Mouse (Mus musculus) CD4-positive naive resting alpha-beta T cell, adult 76 days (primary cell): Measurements from ENCODE around the gene Cirbp. TPM values are rescaled to one million over a fixed set of nuclear protein-coding genes. Genes with fewer than 3 reads are reported as not detected.

ENCODE experiments used
- total RNA-seq: library from RNA; stranded (reverse); gene quantifications from one replicate; pipeline ENCODE4 v1.2.4, GENCODE M21; 2023

Gene Cirbp
- 229 TPM for total RNA-seq

DNA sequence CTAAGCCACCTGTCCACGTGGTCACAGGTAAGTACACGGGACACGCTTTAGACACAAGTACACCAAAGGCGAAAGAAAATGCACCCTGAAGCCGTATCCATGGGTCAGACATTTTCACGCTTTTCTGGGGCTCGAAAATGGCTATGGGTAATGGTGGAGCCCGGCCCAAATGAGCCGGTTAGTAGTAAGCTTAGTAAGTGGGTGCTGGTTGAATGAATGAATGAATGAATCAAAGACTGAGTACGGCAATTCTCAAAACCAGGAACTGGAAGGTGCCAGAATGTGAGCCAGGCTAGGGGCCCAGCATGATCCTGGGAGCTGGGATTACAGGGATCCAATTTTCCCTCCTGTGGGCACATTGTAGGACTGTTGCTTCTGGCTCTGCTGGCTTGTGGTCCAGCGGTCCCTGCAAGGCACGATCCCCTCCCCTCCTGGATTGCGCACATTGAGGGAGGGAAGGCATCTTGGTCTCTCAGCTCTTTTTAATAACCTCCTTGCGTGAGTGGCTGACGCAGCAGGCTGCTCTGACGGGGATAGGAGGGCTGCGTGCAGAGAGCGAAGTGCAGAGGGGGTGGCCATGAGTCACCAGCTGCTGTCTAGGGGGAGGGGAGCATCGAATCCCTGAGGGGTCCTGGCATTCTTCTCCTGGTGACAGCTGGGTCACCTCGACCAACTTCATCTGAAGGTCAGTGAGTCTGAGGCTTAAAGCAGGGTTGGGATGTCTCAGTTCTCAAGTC is at the start of gene Cirbp:
Gene Cirbp (plus strand): TSS at position 594 of the 737 bp plus-strand sequence.

DNA sequence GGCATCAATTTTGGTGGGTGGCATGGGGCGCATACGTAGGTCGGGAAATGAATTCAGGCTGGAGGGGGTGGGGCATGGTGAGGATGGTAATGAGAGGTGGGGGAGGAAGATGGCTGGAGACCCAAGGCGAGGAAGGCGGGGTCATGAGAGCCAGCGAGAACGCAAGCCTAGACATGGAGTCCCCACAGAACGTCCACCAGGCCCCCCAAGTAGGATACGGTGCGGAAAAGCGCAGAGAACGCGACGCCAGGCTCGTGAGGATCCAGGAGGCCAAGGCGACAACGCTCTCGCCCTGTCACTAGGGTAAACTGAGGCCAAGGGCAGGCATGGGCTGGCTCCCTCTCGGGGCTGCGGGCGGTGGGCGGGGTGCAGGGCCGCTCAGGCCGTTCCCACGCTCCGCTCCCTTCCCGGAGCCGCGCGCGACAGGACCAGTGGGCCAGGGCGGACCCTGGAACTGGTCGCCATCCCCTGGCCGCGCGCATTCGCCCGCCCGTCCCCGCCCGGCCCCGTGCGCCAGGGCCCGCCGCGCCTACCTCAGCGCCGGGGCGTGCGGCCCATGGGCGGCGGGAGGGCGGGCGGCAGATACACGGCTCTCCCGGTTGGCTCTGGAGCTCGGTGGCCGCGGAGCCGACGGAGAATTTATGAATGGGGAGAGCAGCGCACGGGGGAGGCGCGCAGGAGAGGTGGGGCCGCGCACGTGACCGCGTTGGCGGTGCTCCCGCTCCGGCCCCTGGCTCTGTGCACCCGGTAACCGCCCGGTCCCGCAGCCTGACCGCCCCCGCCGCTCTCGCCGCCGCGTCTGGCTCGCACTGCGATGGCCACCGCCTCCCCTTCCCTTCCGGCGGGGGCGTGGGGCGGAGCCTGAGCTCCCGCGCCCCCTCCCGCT is 27.0 kb upstream of the Cirbp start, which contains the start of gene Atp5d:
Gene Atp5d (plus strand): TSS at position 80 of the 886 bp plus-strand sequence.

DNA sequence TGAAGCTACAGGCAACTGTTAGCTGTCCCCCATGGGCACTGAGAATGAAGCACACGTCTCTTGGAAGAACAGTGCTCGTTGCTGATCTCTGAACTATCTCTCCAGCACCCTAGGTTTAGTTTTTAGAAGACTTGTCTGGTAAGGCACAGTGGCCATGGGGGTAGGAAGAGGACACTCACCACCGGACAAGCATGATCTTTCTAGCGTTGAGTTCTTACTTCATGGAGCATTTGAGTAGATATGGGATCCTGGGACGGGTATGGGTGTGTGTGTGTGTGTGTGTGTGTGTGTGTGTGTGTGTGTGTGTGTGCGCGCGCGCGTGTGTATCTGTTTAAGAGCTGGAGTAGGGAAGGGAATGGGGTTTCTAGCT is 25.1 kb upstream of the Cirbp start, which contains the start of gene Cbarp:
Gene Cbarp (minus strand): TSS at position 170 of the 370 bp plus-strand sequence.

GRCm38 (mm10) chr10:80147719-80148601 is 17.8 kb upstream of the Cirbp start, which contains the start of gene Midn:
Midn (plus strand) TSS chr10:80148272.

DNA sequence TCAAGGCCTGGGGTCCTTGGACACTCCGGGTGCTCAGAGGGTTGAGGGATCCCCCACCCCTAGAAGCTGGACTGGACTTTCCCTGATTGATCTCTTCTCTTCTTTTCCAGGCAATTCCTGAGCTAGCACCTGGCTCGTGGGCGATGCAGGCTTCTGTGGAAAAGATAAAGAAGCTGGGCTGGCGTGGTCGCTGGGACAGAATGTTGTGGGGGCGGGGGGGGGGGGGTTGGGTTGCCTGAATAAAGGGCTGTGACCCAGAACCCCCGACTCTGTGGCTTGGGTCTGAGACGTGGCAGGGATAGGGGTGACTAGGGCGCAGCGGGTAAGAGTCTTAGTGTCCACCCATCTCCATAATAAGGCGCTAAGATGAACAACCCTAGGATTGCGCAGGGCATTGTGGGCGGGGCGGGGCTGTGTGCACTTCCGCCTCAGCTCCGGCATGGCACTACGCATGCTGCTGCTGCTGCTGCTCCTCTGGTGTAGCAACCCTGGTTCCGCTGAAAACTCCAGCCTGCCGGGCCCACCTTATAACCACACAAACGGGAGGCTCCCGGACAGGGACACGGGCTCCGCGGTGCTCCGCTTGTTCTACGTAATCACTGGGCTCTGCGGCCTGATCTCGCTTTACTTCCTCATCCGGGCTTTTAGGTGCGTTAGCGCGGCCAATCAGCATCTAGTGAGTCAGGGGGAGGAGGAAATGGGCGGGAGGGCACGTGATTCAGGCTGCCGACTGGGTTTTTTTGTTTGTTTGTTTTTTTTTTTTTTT is 6.9 kb downstream of the Cirbp start, which contains the start of gene 1600002K03Rik:
Gene 1600002K03Rik (plus strand): TSS at position 418 of the 766 bp plus-strand sequence.

DNA sequence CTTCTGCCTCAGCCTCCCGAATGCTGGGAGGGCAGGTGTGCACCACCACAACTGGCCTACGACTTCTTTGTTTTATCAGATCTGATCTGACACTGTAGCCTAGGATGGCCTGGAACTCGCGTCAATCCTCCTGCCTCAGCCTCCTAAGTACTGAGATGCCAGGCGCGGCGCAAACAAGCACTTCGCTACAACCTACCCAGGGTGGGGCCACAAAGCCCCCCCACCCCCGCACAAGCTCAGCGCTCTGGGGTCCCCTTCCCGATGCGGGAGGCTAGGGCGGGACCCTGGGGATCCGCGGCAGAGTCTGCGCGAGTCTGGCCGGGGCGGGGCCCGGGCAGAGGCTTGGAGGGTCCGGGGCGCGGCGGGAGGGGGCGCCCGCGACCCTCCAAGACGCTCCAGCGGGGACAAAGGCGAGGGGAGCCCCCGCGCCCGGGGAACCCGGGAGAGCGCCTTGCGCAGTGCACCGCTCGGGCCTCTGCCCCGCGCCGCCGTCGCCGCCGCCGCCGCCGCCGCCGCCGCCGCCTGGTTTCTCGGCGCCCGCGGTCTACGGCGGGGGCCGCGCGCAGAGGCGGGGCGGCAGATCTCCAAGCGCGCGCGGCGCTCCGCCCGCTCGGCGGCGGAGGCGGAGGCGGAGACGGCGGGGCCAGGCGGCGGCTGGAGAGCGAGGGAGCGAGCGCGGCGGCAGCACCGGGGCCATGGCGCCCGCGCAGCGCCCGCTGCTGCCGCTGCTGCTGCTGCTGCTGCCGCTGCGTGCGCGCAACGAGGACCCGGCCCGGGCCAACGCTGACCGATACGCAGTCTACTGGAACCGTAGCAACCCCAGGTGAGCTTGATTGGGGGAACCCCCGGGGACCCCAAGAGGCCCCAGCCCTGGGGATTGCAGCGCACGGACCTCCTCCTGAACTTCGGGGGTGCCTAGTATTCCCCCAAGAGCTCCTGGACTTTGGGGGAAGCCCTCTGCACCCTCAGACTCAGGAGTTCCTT is 13.6 kb downstream of the Cirbp start, which contains the start of gene Efna2:
Gene Efna2 (plus strand): TSS at position 415 of the 984 bp plus-strand sequence.

Other genes starting within 250 kb of the Cirbp start
- gene Kiss1r, start 249.0 kb upstream of the Cirbp start, total RNA-seq: 0.47 TPM
- gene R3hdm4, start 244.8 kb upstream of the Cirbp start, total RNA-seq: 96.5 TPM
- gene Arid3a, start 238.9 kb upstream of the Cirbp start, total RNA-seq: 7.9 TPM
- gene Wdr18, start 205.8 kb upstream of the Cirbp start, total RNA-seq: 61.8 TPM
- 0.18 TPM for gene Grin3b, start 195.3 kb upstream of the Cirbp start, total RNA-seq
- 154 TPM for gene Tmem259, start 181.7 kb upstream of the Cirbp start, total RNA-seq
- 387 TPM for gene Cnn2, start 177.4 kb upstream of the Cirbp start, total RNA-seq
- 68.3 TPM for gene Abca7, start 169.5 kb upstream of the Cirbp start, total RNA-seq
- 890 TPM for gene Arhgap45, start 149.3 kb upstream of the Cirbp start, total RNA-seq
- gene Polr2e, start 126.2 kb upstream of the Cirbp start, total RNA-seq: 50.1 TPM
- 134 TPM for gene Gpx4, start 118.8 kb upstream of the Cirbp start, total RNA-seq
- 115 TPM for gene Sbno2, start 60.4 kb upstream of the Cirbp start, total RNA-seq
- gene Stk11, start 50.2 kb upstream of the Cirbp start, total RNA-seq: 140 TPM
- 152 TPM for gene Atp5d, start 27.4 kb upstream of the Cirbp start, total RNA-seq
- gene Cbarp, start 25.1 kb upstream of the Cirbp start, total RNA-seq: 51.8 TPM
- gene Midn, start 17.7 kb upstream of the Cirbp start, total RNA-seq: 88.1 TPM
- gene 1600002K03Rik, start 7.0 kb downstream of the Cirbp start, total RNA-seq: 14.7 TPM
- gene Efna2, start 13.5 kb downstream of the Cirbp start, total RNA-seq: 0.44 TPM
- gene Mum1, start 60.4 kb downstream of the Cirbp start, total RNA-seq: 70.1 TPM
- gene Ndufs7, start 83.1 kb downstream of the Cirbp start, total RNA-seq: 83.2 TPM
- gene Gamt, start 95.0 kb downstream of the Cirbp start, total RNA-seq: not detected
- 199 TPM for gene Dazap1, start 95.5 kb downstream of the Cirbp start, total RNA-seq
- 4,176 TPM for gene Rps15, start 126.5 kb downstream of the Cirbp start, total RNA-seq
- gene Apc2, start 130.0 kb downstream of the Cirbp start, total RNA-seq: 0.06 TPM
- gene 2310011J03Rik, start 154.6 kb downstream of the Cirbp start, total RNA-seq: 21.3 TPM
- 2.0 TPM for gene Pcsk4, start 163.5 kb downstream of the Cirbp start, total RNA-seq
- not detected for gene Reep6, start 164.0 kb downstream of the Cirbp start, total RNA-seq
- not detected for gene Adamtsl5, start 182.4 kb downstream of the Cirbp start, total RNA-seq
- not detected for gene Plk5, start 190.5 kb downstream of the Cirbp start, total RNA-seq
- gene Mex3d, start 221.7 kb downstream of the Cirbp start, total RNA-seq: 9.0 TPM
- gene Mbd3, start 233.6 kb downstream of the Cirbp start, total RNA-seq: 81.1 TPM
- gene Uqcr11, start 240.8 kb downstream of the Cirbp start, total RNA-seq: 47.1 TPM